Mouse (Mus musculus) liver, postnatal 0 days (tissue): ENCODE results near the gene Ccnjl. TPM values are rescaled to one million over a fixed set of nuclear protein-coding genes. Genes with fewer than 3 reads are reported as not detected.
A peak's percentile ranks its signal among the peaks of the same experiment; 100 is the strongest.

Experiments
- ATAC-seq: fragments of 200-750 bp; cut with Nextera tagmentation; 2 replicates; pipeline ENCODE4 v1.8.0; 2017; ENCODE audit warnings: mild to moderate bottlenecking, moderate library complexity
- DNase-seq: peaks from one replicate; pipeline ENCODE4 v3.0.0-alpha.2; 2016
- H3K27ac ChIP-seq: fragments of 300-500 bp; sonication (generic); 2 replicates; pipeline ENCODE4 v1.5.1; 2014; ENCODE audit warnings: antibody characterized with exemption, moderate library complexity, mild to moderate bottlenecking, low read depth
- H3K27me3 ChIP-seq: fragments of 300-500 bp; sonication (generic); 2 replicates; pipeline ENCODE4 v1.6.1; 2014; ENCODE audit warnings: low read length, control low read depth, mixed read lengths; ENCODE audit not compliant: insufficient read depth
- H3K36me3 ChIP-seq: fragments of 300-500 bp; sonication (generic); replicated peaks from 2 replicates; pipeline ENCODE4 v1.6.1; 2014; ENCODE audit warnings: mild to moderate bottlenecking, control low read depth, low read length, moderate library complexity, mixed read lengths; ENCODE audit not compliant: insufficient read depth
- H3K4me1 ChIP-seq: fragments of 300-500 bp; sonication (generic); 2 replicates; pipeline ENCODE4 v1.6.1; 2014; ENCODE audit warnings: antibody characterized with exemption, mild to moderate bottlenecking, control low read depth; ENCODE audit not compliant: insufficient read depth
- H3K4me2 ChIP-seq: fragments of 300-500 bp; sonication (generic); 2 replicates; pipeline ENCODE4 v1.6.1; 2014; ENCODE audit warnings: low read depth, mild to moderate bottlenecking, low read length, moderate library complexity, mixed read lengths
- H3K4me3 ChIP-seq: fragments of 300-500 bp; sonication (generic); 2 replicates; pipeline ENCODE4 v1.5.1; 2014; ENCODE audit warnings: low read depth, low read length
- H3K9ac ChIP-seq: fragments of 300-500 bp; sonication (generic); replicated peaks from 2 replicates; pipeline ENCODE4 v1.6.1; 2014; ENCODE audit warnings: mild to moderate bottlenecking, moderate library complexity
- H3K9me3 ChIP-seq: fragments of 300-500 bp; sonication (generic); 2 replicates; pipeline ENCODE4 v1.6.1; 2016; ENCODE audit warnings: mild to moderate bottlenecking, control low read depth, low read length, mixed read lengths
- CTCF ChIP-seq: sonication (generic); IDR thresholded peaks from 2 replicates; pipeline ENCODE4 v1.5.1; 2016; ENCODE audit warnings: antibody characterized with exemption, low read depth
- EP300 ChIP-seq: IDR thresholded peaks from 2 replicates; pipeline ENCODE4 v1.6.1; 2016; ENCODE audit warnings: antibody characterized with exemption, low read depth, mild to moderate bottlenecking
- WGBS: fragments of 180-500 bp; shearing (Covaris S2); extraction: QIAGEN DNeasy Blood & Tissue Kit; methylation state at CpG from one replicate; pipeline ENCODE4 v1.1.7; 2014; ENCODE audit not compliant: insufficient replicate concordance; 5-methylcytosine and 5-hydroxymethylcytosine counted together
- polyA plus RNA-seq: library from polyadenylated mRNA; unstranded; fragments of >200 nt; fragmentation: Nextera tagmentation; extraction: Ambion mirVana; gene quantifications from 2 replicates; pipeline ENCODE4 v1.2.1, GENCODE M21; 2015

Gene Ccnjl
- polyA plus RNA-seq, 1 experiment from 2014 or later: 1.5 TPM

DNA sequence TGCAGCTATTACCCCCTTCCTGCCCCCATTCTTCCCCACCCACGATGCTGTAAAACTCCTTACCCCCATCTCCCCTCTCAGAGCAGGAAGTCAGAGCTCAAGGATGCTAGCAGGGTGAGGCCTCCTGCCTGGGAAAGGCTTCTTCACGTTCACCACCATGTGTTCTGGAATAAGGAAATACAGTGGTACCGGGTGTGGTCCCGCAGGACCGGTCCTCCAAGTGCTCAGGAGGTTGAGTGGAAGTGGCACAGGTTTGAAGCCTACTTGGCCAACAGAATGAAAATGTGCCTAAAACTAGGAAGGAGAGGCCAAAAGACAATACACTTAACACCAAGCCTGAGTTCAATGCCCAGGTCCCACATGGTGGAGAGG is 82.1 kb downstream of the Ccnjl start:
- WGBS: 66% methylated on average over 5 of the region's 5 CpGs
- Histone ChIP-seq H3K27ac (no peak overlapping the region), H3K9me3 (no peaks in the 10 kb centered on the region), H3K4me2 (no peak overlapping the region), H3K9ac (no peak overlapping the region), H3K4me3 (no peak overlapping the region), H3K4me1 (no peaks in the 10 kb centered on the region), H3K27me3 (no peaks in the 10 kb centered on the region), H3K36me3 (no peaks in the 10 kb centered on the region)
- no peak for DNase-seq
- ATAC-seq: no peak
- TF ChIP-seq CTCF: no peak
- no peak for TF ChIP-seq EP300

DNA sequence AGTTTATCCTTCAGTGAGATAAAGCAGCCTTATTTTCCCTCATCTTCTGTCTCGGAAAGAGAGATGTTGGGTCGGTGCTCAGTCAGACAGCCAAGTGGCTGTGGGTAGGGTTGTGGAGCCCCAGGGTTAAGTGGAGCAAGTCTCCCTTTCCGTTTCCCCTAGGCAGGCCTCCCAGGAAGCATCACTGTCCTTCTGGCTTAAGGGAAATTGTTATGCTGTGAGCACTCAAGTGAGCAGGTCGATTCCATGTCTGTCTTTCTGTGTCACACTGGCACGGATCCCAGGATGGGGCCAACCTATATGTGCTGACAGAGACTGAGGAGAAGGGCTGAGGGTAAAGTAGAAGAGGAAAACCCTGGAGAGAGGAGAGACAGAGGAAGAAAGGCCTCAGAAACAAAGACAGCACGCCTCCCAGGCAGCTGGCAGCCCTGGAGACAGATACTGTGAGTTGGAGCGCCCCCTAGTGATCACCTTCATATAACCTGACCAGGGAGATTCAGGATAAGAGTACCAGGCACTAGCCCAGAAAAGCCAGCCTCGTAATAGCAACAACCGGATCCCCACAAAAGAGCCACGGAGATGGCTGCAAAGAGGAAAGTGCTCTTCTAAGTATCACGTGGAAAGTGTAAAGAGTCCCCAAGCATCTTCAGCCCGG is 84.4 kb downstream of the Ccnjl start:
- 32% methylated on average over 12 of the region's 12 CpGs for WGBS
- Histone ChIP-seq H3K27me3 (no peaks in the 10 kb centered on the region), H3K4me3 (no peak overlapping the region), H3K9me3 (no peaks in the 10 kb centered on the region), H3K36me3 (no peaks in the 10 kb centered on the region), H3K4me1 (no peaks in the 10 kb centered on the region), H3K9ac (no peak overlapping the region), H3K27ac (0 out of 2 replicates have a peak overlapping the region, but pooled peaks have one; percentile 40), H3K4me2 (no peak overlapping the region)
- ATAC-seq (peak; percentile 67), DNase-seq (peak; percentile 85)
- TF ChIP-seq CTCF (peak; percentile 82), EP300 (no peak)

DNA sequence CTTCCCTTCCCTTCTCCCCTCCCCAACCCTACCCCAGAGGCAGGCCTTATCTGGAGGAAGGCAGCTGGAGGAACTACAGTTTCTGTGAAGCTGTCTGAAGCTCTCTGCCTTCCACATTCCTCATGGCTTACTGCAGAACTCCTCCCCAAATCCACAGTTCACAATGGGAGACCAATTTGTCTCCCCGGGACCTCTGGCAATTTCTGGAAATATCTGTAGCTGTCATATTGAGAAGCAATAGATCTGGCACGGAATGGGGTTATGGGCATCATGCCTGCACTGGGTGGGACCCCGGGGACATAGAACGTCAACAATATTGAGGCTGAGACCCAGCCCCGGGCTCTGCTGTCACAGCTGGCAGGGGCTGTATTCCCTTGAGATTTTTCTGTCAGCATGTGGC is 89.3 kb downstream of the Ccnjl start:
- no peaks in the 10 kb centered on the region for H3K36me3 ChIP-seq
- TF ChIP-seq CTCF: no peak
- no peak for TF ChIP-seq EP300
- H3K9ac ChIP-seq: no peak overlapping the region
- 68% methylated on average over 5 of the region's 5 CpGs for WGBS
- 0 out of 2 replicates have a peak overlapping the region, but pooled peaks have one; percentile 7 for H3K27ac ChIP-seq
- no peak for DNase-seq
- no peaks in the 10 kb centered on the region for H3K27me3 ChIP-seq
- no peak for ATAC-seq
- H3K4me2 ChIP-seq: no peak overlapping the region
- no peak overlapping the region for H3K4me3 ChIP-seq
- H3K9me3 ChIP-seq: no peaks in the 10 kb centered on the region
- 0 out of 2 replicates have a peak, but pooled peaks cover 5% of the 10 kb centered on the region for H3K4me1 ChIP-seq

DNA sequence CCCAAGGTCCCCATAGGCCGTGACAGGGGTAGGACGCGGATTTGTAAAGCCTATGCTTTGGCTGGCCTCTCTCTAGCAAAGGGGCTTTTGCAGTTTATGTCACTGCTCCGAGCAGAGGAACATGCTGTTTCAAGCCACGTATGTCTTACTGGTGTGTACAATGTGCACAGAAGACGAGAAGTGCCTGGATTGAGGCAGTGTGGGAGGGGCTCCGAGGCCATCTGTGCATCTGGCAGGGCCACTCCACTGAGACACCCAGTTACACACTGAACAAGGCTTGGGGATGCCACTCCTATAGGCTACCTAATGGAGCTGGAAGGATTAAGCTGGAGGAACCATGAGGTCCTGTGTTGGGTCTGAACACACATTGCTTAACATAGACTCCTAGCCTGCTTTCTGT is 89.8 kb downstream of the Ccnjl start:
- Histone ChIP-seq H3K9ac (no peak overlapping the region), H3K4me2 (no peak overlapping the region), H3K27me3 (no peaks in the 10 kb centered on the region), H3K36me3 (no peaks in the 10 kb centered on the region), H3K4me1 (0 out of 2 replicates have a peak, but pooled peaks cover 5% of the 10 kb centered on the region), H3K27ac (0 out of 2 replicates have a peak overlapping the region, but pooled peaks have one; percentile 7), H3K9me3 (no peaks in the 10 kb centered on the region), H3K4me3 (no peak overlapping the region)
- whole genome bisulfite sequencing: 70% methylated on average over 7 of the region's 7 CpGs
- no peak for DNase-seq
- ATAC-seq: no peak
- TF ChIP-seq EP300 (no peak), CTCF (no peak)

DNA sequence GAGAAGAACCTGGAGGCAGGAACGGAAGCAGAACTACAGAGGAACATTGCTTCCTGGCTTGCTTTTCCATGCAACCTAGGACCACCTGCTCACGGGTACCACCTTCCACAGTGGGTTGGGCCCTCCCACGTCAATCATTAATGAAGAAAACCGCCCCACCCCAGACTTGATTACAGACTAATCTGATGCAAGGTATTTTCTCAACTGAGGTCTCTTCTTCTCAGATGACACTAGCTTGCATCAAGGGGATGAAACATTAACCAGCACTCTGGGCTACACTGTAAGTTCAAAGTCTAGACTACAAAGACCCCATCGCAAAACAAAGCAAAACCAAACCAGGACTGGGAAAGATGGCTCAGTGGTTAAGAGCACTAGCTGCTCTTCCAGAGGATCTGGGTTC is 93.2 kb downstream of the Ccnjl start:
- H3K4me2 ChIP-seq: no peak overlapping the region
- H3K27me3 ChIP-seq: no peaks in the 10 kb centered on the region
- 66% methylated on average over 5 of the region's 5 CpGs for WGBS
- H3K9me3 ChIP-seq: no peaks in the 10 kb centered on the region
- TF ChIP-seq CTCF (no peak), EP300 (no peak)
- H3K36me3 ChIP-seq: no peaks in the 10 kb centered on the region
- DNase-seq (no peak), ATAC-seq (peak; percentile 63)
- H3K4me3 ChIP-seq: no peak overlapping the region
- H3K27ac ChIP-seq: no peak overlapping the region
- H3K4me1 ChIP-seq: 0 out of 2 replicates have a peak, but pooled peaks cover 8% of the 10 kb centered on the region
- no peak overlapping the region for H3K9ac ChIP-seq

DNA sequence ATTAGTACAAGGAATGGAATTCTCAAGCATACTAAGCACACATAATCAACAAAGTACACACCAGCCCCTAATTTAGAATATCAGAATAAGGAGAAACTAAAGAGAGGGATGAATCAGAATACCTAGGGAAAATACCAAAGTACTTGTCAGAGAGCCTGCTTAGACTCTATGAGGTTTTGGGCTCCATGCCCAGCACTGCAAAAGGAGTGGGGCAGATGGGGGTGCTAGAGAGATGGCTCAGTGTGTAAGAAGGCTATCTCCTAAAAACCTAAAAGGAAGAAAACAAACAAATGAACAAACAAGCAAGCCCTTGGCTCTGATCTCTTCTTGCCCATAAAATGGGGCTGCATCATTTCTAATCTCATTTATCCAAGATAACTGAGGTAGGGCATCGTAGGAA is 95.8 kb downstream of the Ccnjl start:
- WGBS: 96% methylated on average over 1 of the region's 1 CpGs
- TF ChIP-seq EP300 (no peak), CTCF (no peak)
- DNase-seq: no peak
- no peaks in the 10 kb centered on the region for H3K36me3 ChIP-seq
- no peak overlapping the region for H3K4me2 ChIP-seq
- ATAC-seq: no peak
- H3K9ac ChIP-seq: no peak overlapping the region
- no peaks in the 10 kb centered on the region for H3K27me3 ChIP-seq
- no peak overlapping the region for H3K4me3 ChIP-seq
- H3K9me3 ChIP-seq: no peaks in the 10 kb centered on the region
- H3K27ac ChIP-seq: no peak overlapping the region
- peaks cover 11% of the 10 kb centered on the region; the same call in 1 of the 2 replicates for H3K4me1 ChIP-seq
